Mouse (Mus musculus): Measurements from ENCODE around the gene Fam173b.

GRCm38 (mm10) chr15:31586519-31586918 is 15.1 kb upstream of the Fam173b start:
- TF ChIP-seq POLR2A (IDR thresholded peaks at IDR 0.05; ENCODE audit: control insufficient read depth, extremely low read depth, insufficient read depth, low read length, poor library complexity), result no peak
- TF ChIP-seq CTCF (IDR thresholded peaks at IDR 0.05; ENCODE audit: borderline replicate concordance, control insufficient read depth, extremely low read depth, insufficient read depth, low read length, poor library complexity), result peak; percentile 62; the same call in 1 of the 2 replicates

Measured in thymus, adult 2 months (tissue).